Mouse (Mus musculus): ENCODE data around the gene Fhl5. TPM values are rescaled to one million over a fixed set of nuclear protein-coding genes. Genes with fewer than 3 reads are reported as not detected.

Gene Fhl5
- not detected for total RNA-seq (2023)

GRCm38 (mm10) chr4:25242776-25243175, at the start of gene Fhl5:
Gene Fhl5, minus strand, starts transcription at chr4:25242876.

GRCm38 (mm10) chr4:25281671-25282038, 39.0 kb upstream of the Fhl5 start, which contains the start of gene Ufl1:
Gene Ufl1, minus strand, starts transcription at chr4:25281821.

Other genes with a start within 250 kb of the Fhl5 start
- 10 to 100 TPM; 32.3 to 37.5 TPM for gene Ufl1, start 38.9 kb upstream of the Fhl5 start, total RNA-seq (2023)